Mouse (Mus musculus) hindbrain, postnatal 0 days (tissue): ENCODE results near the gene Klk1b5. TPM values are rescaled to one million over a fixed set of nuclear protein-coding genes. Genes with fewer than 3 reads are reported as not detected.
"Not testable (repeated sequence)": the region's sequence is repeated elsewhere in the genome, so short reads cannot be mapped to it uniquely, and the experiment has no call there.

ENCODE experiments used
- ATAC-seq: fragments of 200-750 bp; cut with Nextera tagmentation; 2 replicates; pipeline ENCODE4 v1.8.0; 2017; ENCODE audit warnings: mild to moderate bottlenecking, moderate TSS enrichment, moderate library complexity
- DNase-seq: peaks from one replicate; pipeline ENCODE4 v3.0.0-alpha.2; 2015; ENCODE audit warnings: low spot score
- H3K27ac ChIP-seq: fragments of 300-500 bp; sonication (generic); 2 replicates; pipeline ENCODE4 v1.5.1; 2014; ENCODE audit warnings: mild to moderate bottlenecking
- H3K27me3 ChIP-seq: fragments of 300-500 bp; sonication (generic); 2 replicates; pipeline ENCODE4 v1.6.1; 2014; ENCODE audit warnings: low read length, mixed read lengths; ENCODE audit not compliant: insufficient read depth
- H3K36me3 ChIP-seq: fragments of 300-500 bp; sonication (generic); 2 replicates; pipeline ENCODE4 v1.6.1; 2014; ENCODE audit warnings: low read length, mixed read lengths; ENCODE audit not compliant: insufficient read depth
- H3K4me1 ChIP-seq: fragments of 300-500 bp; sonication (generic); 2 replicates; pipeline ENCODE4 v1.6.1; 2014; ENCODE audit warnings: antibody characterized with exemption, low read length, mixed read lengths; ENCODE audit not compliant: insufficient read depth
- H3K4me2 ChIP-seq: fragments of 300-500 bp; sonication (generic); 2 replicates; pipeline ENCODE4 v1.6.1; 2014; ENCODE audit warnings: low read depth, mild to moderate bottlenecking, low read length, moderate library complexity, mixed read lengths
- H3K4me3 ChIP-seq: fragments of 300-500 bp; sonication (generic); 2 replicates; pipeline ENCODE4 v1.5.1; 2014; ENCODE audit warnings: low read length
- H3K9ac ChIP-seq: fragments of 300-500 bp; sonication (generic); replicated peaks from 2 replicates; pipeline ENCODE4 v1.6.1; 2014; ENCODE audit warnings: mild to moderate bottlenecking, low read length, moderate library complexity, mixed read lengths
- H3K9me3 ChIP-seq: fragments of 300-500 bp; sonication (generic); 2 replicates; pipeline ENCODE4 v1.6.1; 2016; ENCODE audit warnings: low read length, mixed read lengths
- CTCF ChIP-seq: IDR thresholded peaks from 2 replicates; pipeline ENCODE4 v1.5.1; 2016; ENCODE audit warnings: antibody characterized with exemption, control low read depth, low read depth
- WGBS: fragments of 180-500 bp; shearing (Covaris S2); extraction: QIAGEN DNeasy Blood & Tissue Kit; methylation state at CpG from one replicate; pipeline ENCODE4 v1.1.7; 2014; 5-methylcytosine and 5-hydroxymethylcytosine counted together
- polyA plus RNA-seq: library from polyadenylated mRNA; unstranded; fragments of >200 nt; fragmentation: Nextera tagmentation; extraction: Ambion mirVana; gene quantifications from 2 replicates; pipeline ENCODE4 v1.2.1, GENCODE M21; 2015
- total RNA-seq: library from RNA; depleted of rRNA; stranded (reverse); fragments of >200 nt; gene quantifications from 2 replicates; pipeline ENCODE4 v1.2.3, GENCODE M21; 2014

Klk1b5 gene
- total and polyA plus RNA-seq, 2 experiments from 2014 or later: not detected

- no peak for TF ChIP-seq CTCF
- WGBS: 72% methylated on average over 2 of the region's 2 CpGs
- Histone ChIP-seq H3K27ac (no peak overlapping the region), H3K36me3 (no peaks in the 10 kb centered on the region), H3K9me3 (no peaks in the 10 kb centered on the region), H3K4me2 (no peak overlapping the region), H3K4me3 (no peak overlapping the region), H3K27me3 (no peaks in the 10 kb centered on the region), H3K4me1 (peaks cover 4% of the 10 kb centered on the region; the same call in 1 of the 2 replicates), H3K9ac (no peak overlapping the region)
- DNase-seq (no peak), ATAC-seq (no peak)
Observed at GRCm38 (mm10) chr7:44241163-44241562, 25.4 kb downstream of the Klk1b5 start.

- Histone ChIP-seq H3K4me3 (no peak overlapping the region), H3K27ac (no peak overlapping the region), H3K36me3 (0 out of 2 replicates have a peak, but pooled peaks cover 2% of the 10 kb centered on the region), H3K27me3 (no peaks in the 10 kb centered on the region), H3K9me3 (no peaks in the 10 kb centered on the region), H3K4me2 (no peak overlapping the region), H3K4me1 (peaks cover 10% of the 10 kb centered on the region), H3K9ac (no peak overlapping the region)
- ATAC-seq (no peak), DNase-seq (no peak)
- no peak for TF ChIP-seq CTCF
- 50% methylated on average over 1 of the region's 1 CpGs for WGBS
Observed at GRCm38 (mm10) chr7:44244080-44244479, 28.3 kb downstream of the Klk1b5 start.

GRCm38 (mm10) chr7:44246055-44246983 lies 30.6 kb downstream of the Klk1b5 start, which contains the start of the genes 1700028J19Rik and 2410002F23Rik:
Gene 1700028J19Rik, minus strand, starts transcription at chr7:44246695.
Gene 2410002F23Rik, plus strand, starts transcription at chr7:44246722.
- Histone ChIP-seq H3K4me2 (peak within 1 kb of the TSS; percentile 82), H3K4me1 (peaks cover 10% of the 10 kb centered on the region), H3K9me3 (no peaks in the 10 kb centered on the region), H3K9ac (peak within 1 kb of the TSS; percentile 99), H3K4me3 (peak within 1 kb of the TSS; percentile 91), H3K27ac (peak within 1 kb of the TSS; percentile 98), H3K27me3 (no peaks in the 10 kb centered on the region), H3K36me3 (peaks cover 15% of the 10 kb centered on the region)
- ATAC-seq (peak; percentile 89), DNase-seq (peak; percentile 96)
- no peak; the same call in 1 of the 2 replicates for TF ChIP-seq CTCF
- WGBS: 1% methylated on average over 62 of the region's 62 CpGs

- Histone ChIP-seq H3K4me2 (peak overlapping the region; percentile 82), H3K36me3 (peaks cover 15% of the 10 kb centered on the region), H3K9ac (peak overlapping the region; percentile 99), H3K27ac (peak overlapping the region; percentile 98), H3K4me3 (peak overlapping the region; percentile 91), H3K27me3 (no peaks in the 10 kb centered on the region), H3K4me1 (peaks cover 10% of the 10 kb centered on the region), H3K9me3 (no peaks in the 10 kb centered on the region)
- ATAC-seq: peak; percentile 61
- no peak for TF ChIP-seq CTCF
- DNase-seq: peak; percentile 78
- WGBS: under 1% methylated on average over 23 of the region's 23 CpGs
Observed at GRCm38 (mm10) chr7:44246984-44247470, 31.3 kb downstream of the Klk1b5 start.

- Histone ChIP-seq H3K36me3 (peaks cover 15% of the 10 kb centered on the region), H3K27ac (no peak overlapping the region), H3K9me3 (no peaks in the 10 kb centered on the region), H3K4me3 (peak overlapping the region; percentile 91), H3K4me1 (peaks cover 10% of the 10 kb centered on the region), H3K27me3 (no peaks in the 10 kb centered on the region), H3K4me2 (peak overlapping the region; percentile 82), H3K9ac (peak overlapping the region; percentile 99; the same call in 1 of the 2 replicates)
- no peak for ATAC-seq
- TF ChIP-seq CTCF: no peak
- no peak for DNase-seq
- 96% methylated on average over 2 of the region's 2 CpGs for WGBS
Observed at GRCm38 (mm10) chr7:44247971-44248370, 32.2 kb downstream of the Klk1b5 start.

- Histone ChIP-seq H3K4me3 (no peak overlapping the region), H3K36me3 (peaks cover 15% of the 10 kb centered on the region)
- 92% methylated on average over 4 of the region's 4 CpGs for WGBS
Observed at GRCm38 (mm10) chr7:44249248-44249647, 33.5 kb downstream of the Klk1b5 start.

GRCm38 (mm10) chr7:44250732-44251275 lies 35.1 kb downstream of the Klk1b5 start:
- not testable (repeated sequence) for ATAC-seq, H3K4me2 ChIP-seq, H3K9me3 ChIP-seq, H3K27me3 ChIP-seq, H3K4me3 ChIP-seq, H3K9ac ChIP-seq, DNase-seq, H3K4me1 ChIP-seq, H3K27ac ChIP-seq
- peaks cover 15% of the 10 kb centered on the region for H3K36me3 ChIP-seq
- 86% methylated on average over 17 of the region's 17 CpGs for WGBS

More at GRCm38 (mm10) chr7:44249248-44249647, 33.5 kb downstream of the Klk1b5 start:
- DNase-seq (no peak), ATAC-seq (no peak)
- no peak overlapping the region for H3K4me2 ChIP-seq
- peaks cover 10% of the 10 kb centered on the region for H3K4me1 ChIP-seq
- no peaks in the 10 kb centered on the region for H3K9me3 ChIP-seq
- H3K27me3 ChIP-seq: no peaks in the 10 kb centered on the region
- H3K27ac ChIP-seq: no peak overlapping the region
- H3K9ac ChIP-seq: no peak overlapping the region
- TF ChIP-seq CTCF: no peak
